Mouse (Mus musculus) forebrain, postnatal 0 days (tissue): ENCODE measurements around the gene Dclk2. TPM values are rescaled to one million over a fixed set of nuclear protein-coding genes. Genes with fewer than 3 reads are reported as not detected.

Experiments used
- ATAC-seq: fragments of 200-750 bp; cut with Nextera tagmentation; 2 replicates; pipeline ENCODE4 v1.8.0; 2017; ENCODE audit warnings: mild to moderate bottlenecking, moderate library complexity
- DNase-seq: peaks from one replicate; pipeline ENCODE4 v3.0.0-alpha.2; 2015
- H3K27ac ChIP-seq: fragments of 300-500 bp; sonication (generic); 2 replicates; pipeline ENCODE4 v1.5.1; 2014; ENCODE audit warnings: low read depth, mild to moderate bottlenecking, antibody characterized with exemption, low read length, moderate library complexity, mixed read lengths
- H3K27me3 ChIP-seq: fragments of 300-500 bp; sonication (generic); 2 replicates; pipeline ENCODE4 v1.6.1; 2014; ENCODE audit warnings: mild to moderate bottlenecking, low read length, mixed read lengths; ENCODE audit not compliant: insufficient read depth
- H3K36me3 ChIP-seq: fragments of 300-500 bp; sonication (generic); 2 replicates; pipeline ENCODE4 v1.6.1; 2014; ENCODE audit warnings: mild to moderate bottlenecking, moderate library complexity; ENCODE audit not compliant: insufficient read depth
- H3K4me1 ChIP-seq: fragments of 300-500 bp; sonication (generic); 2 replicates; pipeline ENCODE4 v1.6.1; 2014; ENCODE audit warnings: antibody characterized with exemption; ENCODE audit not compliant: insufficient read depth
- H3K4me2 ChIP-seq: fragments of 300-500 bp; sonication (generic); 2 replicates; pipeline ENCODE4 v1.6.1; 2014; ENCODE audit warnings: low read depth, mild to moderate bottlenecking, moderate library complexity
- H3K4me3 ChIP-seq: fragments of 300-500 bp; sonication (generic); 2 replicates; pipeline ENCODE4 v1.5.1; 2014; ENCODE audit warnings: low read depth, low read length, mixed read lengths
- H3K9ac ChIP-seq: fragments of 300-500 bp; sonication (generic); 2 replicates; pipeline ENCODE4 v1.6.1; 2014; ENCODE audit warnings: mild to moderate bottlenecking
- H3K9me3 ChIP-seq: fragments of 300-500 bp; sonication (generic); 2 replicates; pipeline ENCODE4 v1.6.1; 2016; ENCODE audit warnings: low read length
- CTCF ChIP-seq: sonication (generic); IDR thresholded peaks from 2 replicates; pipeline ENCODE4 v1.5.1; 2016; ENCODE audit warnings: antibody characterized with exemption, control low read depth, low read depth
- WGBS: fragments of 180-500 bp; shearing (Covaris S2); extraction: QIAGEN DNeasy Blood & Tissue Kit; methylation state at CpG from one replicate; pipeline ENCODE4 v1.1.7; 2014; 5-methylcytosine and 5-hydroxymethylcytosine counted together
- polyA plus RNA-seq: library from polyadenylated mRNA; unstranded; fragments of >200 nt; fragmentation: Nextera tagmentation; extraction: Ambion mirVana; gene quantifications from 2 replicates; pipeline ENCODE4 v1.2.1, GENCODE M21; 2015
- total RNA-seq: library from RNA; depleted of rRNA; stranded (reverse); fragments of >200 nt; gene quantifications from 2 replicates; pipeline ENCODE4 v1.2.3, GENCODE M21; 2014

The Dclk2 gene
- total and polyA plus RNA-seq, 2 experiments from 2014 or later = 72.4 to 166 TPM

- 74% methylated on average over 9 of the region's 9 CpGs for WGBS
- Histone ChIP-seq H3K4me1 (peaks cover 7% of the 10 kb centered on the region; the same call in 1 of the 2 replicates), H3K27ac (peak overlapping the region; percentile 67; the same call in 1 of the 2 replicates), H3K4me3 (no peak overlapping the region), H3K27me3 (no peaks in the 10 kb centered on the region), H3K4me2 (no peak overlapping the region), H3K9me3 (no peaks in the 10 kb centered on the region), H3K36me3 (0 out of 2 replicates have a peak, but pooled peaks cover 4% of the 10 kb centered on the region), H3K9ac (no peak overlapping the region)
- TF ChIP-seq CTCF = no peak
- DNase-seq = peak; percentile 34
- ATAC-seq = peak; percentile 84
Measured at GRCm38 (mm10) chr3:86897066-86897465, 23.6 kb downstream of the Dclk2 start.

- TF ChIP-seq CTCF = no peak
- Histone ChIP-seq H3K9ac (no peak overlapping the region), H3K4me2 (no peak overlapping the region), H3K27ac (no peak overlapping the region), H3K27me3 (no peaks in the 10 kb centered on the region), H3K36me3 (no peaks in the 10 kb centered on the region), H3K4me3 (no peak overlapping the region), H3K4me1 (peaks cover 7% of the 10 kb centered on the region; the same call in 1 of the 2 replicates), H3K9me3 (no peaks in the 10 kb centered on the region)
- no peak for ATAC-seq
- no peak for DNase-seq
- WGBS = 82% methylated on average over 2 of the region's 2 CpGs
Measured at GRCm38 (mm10) chr3:86894491-86894890, 26.2 kb downstream of the Dclk2 start.

DNA sequence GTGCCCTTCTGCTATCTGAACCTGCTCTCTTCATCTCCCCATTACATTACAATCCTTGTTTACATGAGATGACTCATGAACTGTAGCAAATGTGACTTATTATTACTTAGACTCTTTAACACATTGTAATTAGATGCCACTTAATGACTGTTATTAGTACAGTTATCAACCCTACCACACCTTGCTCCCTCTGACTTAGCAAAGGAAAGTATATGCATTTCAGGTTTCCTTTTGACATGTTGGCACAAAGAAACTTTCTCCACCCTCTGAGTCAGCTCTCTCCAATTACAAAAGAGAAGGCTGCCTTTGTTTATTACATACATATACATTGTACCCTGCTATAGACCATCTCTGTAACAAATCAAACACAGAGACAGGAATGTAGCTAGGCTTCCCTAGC lies 33.1 kb downstream of the Dclk2 start:
- Histone ChIP-seq H3K4me3 (no peak overlapping the region), H3K4me1 (no peaks in the 10 kb centered on the region), H3K27ac (no peak overlapping the region), H3K27me3 (no peaks in the 10 kb centered on the region), H3K36me3 (no peaks in the 10 kb centered on the region), H3K9me3 (no peaks in the 10 kb centered on the region), H3K9ac (no peak overlapping the region), H3K4me2 (no peak overlapping the region)
- no peak for ATAC-seq
- no peak for DNase-seq
- TF ChIP-seq CTCF = no peak

DNA sequence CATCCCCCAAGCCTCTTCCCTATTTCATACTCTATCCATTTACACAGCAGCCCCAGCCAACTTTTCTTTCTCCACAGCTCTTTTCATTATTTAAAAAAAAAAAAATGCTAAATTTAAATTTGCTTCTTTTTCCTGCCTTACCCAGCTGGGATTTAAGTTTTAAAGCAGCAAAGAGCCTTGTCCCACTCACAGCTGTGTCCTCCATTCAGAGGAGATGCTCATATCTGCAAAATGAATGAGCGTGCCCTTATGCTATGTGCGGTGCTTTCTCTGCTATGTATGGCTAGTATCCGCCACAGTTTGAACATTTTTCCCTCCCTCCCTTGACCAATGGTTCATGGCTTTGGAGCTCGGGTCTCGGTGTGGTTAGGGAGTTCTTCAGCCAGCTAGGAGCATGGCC lies 35.5 kb downstream of the Dclk2 start:
- ATAC-seq = peak; percentile 48; the same call in 1 of the 2 replicates
- no peak overlapping the region for H3K4me2 ChIP-seq
- 93% methylated on average over 5 of the region's 5 CpGs for WGBS

DNA sequence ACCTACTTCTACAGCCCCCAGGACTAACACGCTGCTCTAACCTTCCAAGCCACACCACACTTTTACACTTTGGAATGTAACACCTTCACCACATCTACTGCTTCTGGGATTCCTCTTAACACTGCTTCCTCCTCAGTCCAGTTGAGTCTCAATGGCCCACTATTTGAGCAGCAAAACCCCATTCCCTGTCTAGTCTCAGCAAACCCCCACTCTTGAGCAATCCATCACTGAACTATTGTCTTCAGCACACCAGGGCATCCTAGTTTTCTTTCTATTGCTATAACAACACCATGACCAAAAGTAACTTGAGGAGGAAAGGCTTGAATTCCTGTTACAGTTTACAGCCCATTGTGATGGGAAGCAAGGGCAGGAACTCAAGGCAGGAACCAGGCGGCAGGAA lies 36.2 kb downstream of the Dclk2 start:
- Histone ChIP-seq H3K36me3 (no peaks in the 10 kb centered on the region), H3K4me2 (no peak overlapping the region)

More for the DNA sequence above, 35.5 kb downstream of the Dclk2 start:
- TF ChIP-seq CTCF = no peak
- Histone ChIP-seq H3K4me3 (no peak overlapping the region), H3K9me3 (no peaks in the 10 kb centered on the region), H3K27me3 (no peaks in the 10 kb centered on the region), H3K9ac (no peak overlapping the region), H3K4me1 (no peaks in the 10 kb centered on the region; the same call in 1 of the 2 replicates), H3K27ac (no peak overlapping the region), H3K36me3 (no peaks in the 10 kb centered on the region)
- DNase-seq = no peak

DNA sequence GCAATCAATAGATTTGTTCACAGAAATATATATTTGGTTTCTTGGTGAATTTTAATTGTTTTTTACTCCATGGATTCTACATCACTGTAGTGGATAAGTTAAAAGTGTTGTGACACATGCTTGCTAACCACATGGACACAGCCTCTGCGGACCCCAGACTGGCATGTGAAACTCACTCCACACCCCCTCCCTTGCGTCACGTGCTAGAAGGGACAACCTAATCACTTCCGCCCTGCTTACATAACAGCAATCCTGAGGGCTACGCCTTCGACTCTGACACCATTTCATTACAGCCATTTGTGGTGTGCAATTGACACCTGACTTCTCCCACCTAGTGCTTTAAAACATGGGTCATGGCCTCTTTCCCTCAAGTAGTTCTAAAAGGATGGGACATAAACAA lies 36.7 kb downstream of the Dclk2 start:
- no peaks in the 10 kb centered on the region for H3K9me3 ChIP-seq
- H3K27me3 ChIP-seq = no peaks in the 10 kb centered on the region
- no peak overlapping the region for H3K4me2 ChIP-seq
- H3K4me1 ChIP-seq = no peaks in the 10 kb centered on the region; the same call in 1 of the 2 replicates
- ATAC-seq (no peak), DNase-seq (no peak)
- no peaks in the 10 kb centered on the region for H3K36me3 ChIP-seq
- 91% methylated on average over 6 of the region's 6 CpGs for WGBS
- no peak overlapping the region for H3K9ac ChIP-seq
- no peak overlapping the region for H3K27ac ChIP-seq
- no peak for TF ChIP-seq CTCF
- H3K4me3 ChIP-seq = no peak overlapping the region

More for the DNA sequence above, 36.2 kb downstream of the Dclk2 start:
- no peaks in the 10 kb centered on the region for H3K27me3 ChIP-seq
- no peaks in the 10 kb centered on the region; the same call in 1 of the 2 replicates for H3K4me1 ChIP-seq
- ATAC-seq = no peak
- DNase-seq = no peak
- no peak overlapping the region for H3K4me3 ChIP-seq
- H3K9ac ChIP-seq = no peak overlapping the region
- no peaks in the 10 kb centered on the region for H3K9me3 ChIP-seq
- H3K27ac ChIP-seq = no peak overlapping the region
- 97% methylated on average over 2 of the region's 2 CpGs for WGBS
- no peak for TF ChIP-seq CTCF

- no peak overlapping the region for H3K9ac ChIP-seq
- H3K4me1 ChIP-seq = peaks cover 5% of the 10 kb centered on the region; the same call in 1 of the 2 replicates
- H3K27ac ChIP-seq = 0 out of 2 replicates have a peak overlapping the region, but pooled peaks have one; percentile 10
- H3K4me3 ChIP-seq = no peak overlapping the region
- no peak overlapping the region for H3K4me2 ChIP-seq
- DNase-seq (no peak), ATAC-seq (no peak)
- H3K27me3 ChIP-seq = no peaks in the 10 kb centered on the region
- no peak for TF ChIP-seq CTCF
- no peaks in the 10 kb centered on the region for H3K36me3 ChIP-seq
- H3K9me3 ChIP-seq = no peaks in the 10 kb centered on the region
- WGBS = 67% methylated on average over 5 of the region's 5 CpGs
Measured at GRCm38 (mm10) chr3:86875912-86876311, 44.7 kb downstream of the Dclk2 start.
